Mouse (Mus musculus): ENCODE data around the gene Etnk2. TPM values are rescaled to one million over a fixed set of nuclear protein-coding genes. Genes with fewer than 3 reads are reported as not detected.

Etnk2 gene
- polyA plus RNA-seq (2014; fragmentation: Illumina TruSeq; extraction: RNeasy Lipid Tissue Mini Kit (QIAGEN cat#74804); ENCODE audit: low read depth, low replicate concordance): 2.6 TPM

GRCm38 (mm10) chr1:133363276-133364021 lies at the start of gene Etnk2:
Etnk2 (plus strand) TSS chr1:133363572.

GRCm38 (mm10) chr1:133321267-133321925 lies 42.0 kb upstream of the Etnk2 start, which contains the start of gene Kiss1:
Kiss1 (plus strand) TSS chr1:133321875.

GRCm38 (mm10) chr1:133350210-133350609 lies 13.2 kb upstream of the Etnk2 start, which contains the start of gene Ren1:
Ren1 (plus strand) TSS chr1:133350510.

GRCm38 (mm10) chr1:133423543-133424480 lies 60.4 kb downstream of the Etnk2 start, which contains the start of gene Sox13:
Sox13 (minus strand) TSS chr1:133424377.

Other genes starting within 250 kb of the Etnk2 start
- gene Ppp1r15b, start 232.4 kb upstream of the Etnk2 start, polyA plus RNA-seq (2014; fragmentation: Illumina TruSeq; extraction: RNeasy Lipid Tissue Mini Kit (QIAGEN cat#74804); ENCODE audit: low read depth, low replicate concordance): 74.5 TPM
- gene Plekha6, start 199.4 kb upstream of the Etnk2 start, polyA plus RNA-seq (2014; fragmentation: Illumina TruSeq; extraction: RNeasy Lipid Tissue Mini Kit (QIAGEN cat#74804); ENCODE audit: low read depth, low replicate concordance): 18.7 TPM
- 3.4 TPM for gene Golt1a, start 53.8 kb upstream of the Etnk2 start, polyA plus RNA-seq (2014; fragmentation: Illumina TruSeq; extraction: RNeasy Lipid Tissue Mini Kit (QIAGEN cat#74804); ENCODE audit: low read depth, low replicate concordance)
- not detected for gene Kiss1, start 41.7 kb upstream of the Etnk2 start, polyA plus RNA-seq (2014; fragmentation: Illumina TruSeq; extraction: RNeasy Lipid Tissue Mini Kit (QIAGEN cat#74804); ENCODE audit: low read depth, low replicate concordance)
- gene Ren1, start 13.1 kb upstream of the Etnk2 start, polyA plus RNA-seq (2014; fragmentation: Illumina TruSeq; extraction: RNeasy Lipid Tissue Mini Kit (QIAGEN cat#74804); ENCODE audit: low read depth, low replicate concordance): 2.1 TPM
- gene Sox13, start 60.8 kb downstream of the Etnk2 start, polyA plus RNA-seq (2014; fragmentation: Illumina TruSeq; extraction: RNeasy Lipid Tissue Mini Kit (QIAGEN cat#74804); ENCODE audit: low read depth, low replicate concordance): 2.2 TPM
- 357 TPM for gene Snrpe, start 246.7 kb downstream of the Etnk2 start, polyA plus RNA-seq (2014; fragmentation: Illumina TruSeq; extraction: RNeasy Lipid Tissue Mini Kit (QIAGEN cat#74804); ENCODE audit: low read depth, low replicate concordance)

Data from kidney, adult 10 weeks (tissue).